Mouse (Mus musculus): Measurements from ENCODE around the gene Lrrc49.

- TF ChIP-seq CTCF (conservative IDR thresholded peaks at IDR 0.05; ENCODE audit: insufficient read depth, insufficient read length, low read depth, low read length) (no peak), POLR2A (IDR thresholded peaks at IDR 0.05; ENCODE audit: low read depth, low read length) (no peak)
Observed at GRCm38 (mm10) chr9:60528269-60528668, 159.7 kb downstream of the Lrrc49 start.
